Mouse (Mus musculus): ENCODE measurements around the gene Gm45521.

- TF ChIP-seq EP300 (IDR thresholded peaks at IDR 0.05; ENCODE audit: low read depth) (no peak), CTCF (IDR thresholded peaks at IDR 0.05; ENCODE audit: low read depth) (0 out of 2 replicates have a peak, but pooled peaks have one; percentile 7)
Measured at GRCm38 (mm10) chr14:7944349-7945039, 12.6 kb upstream of the Gm45521 start.
